Mouse (Mus musculus): Measurements from ENCODE around the gene Slc25a5. TPM values are rescaled to one million over a fixed set of nuclear protein-coding genes. Genes with fewer than 3 reads are reported as not detected.

Slc25a5 gene
- polyA plus RNA-seq, 1 experiment from 2014 or later = 571 TPM

DNA sequence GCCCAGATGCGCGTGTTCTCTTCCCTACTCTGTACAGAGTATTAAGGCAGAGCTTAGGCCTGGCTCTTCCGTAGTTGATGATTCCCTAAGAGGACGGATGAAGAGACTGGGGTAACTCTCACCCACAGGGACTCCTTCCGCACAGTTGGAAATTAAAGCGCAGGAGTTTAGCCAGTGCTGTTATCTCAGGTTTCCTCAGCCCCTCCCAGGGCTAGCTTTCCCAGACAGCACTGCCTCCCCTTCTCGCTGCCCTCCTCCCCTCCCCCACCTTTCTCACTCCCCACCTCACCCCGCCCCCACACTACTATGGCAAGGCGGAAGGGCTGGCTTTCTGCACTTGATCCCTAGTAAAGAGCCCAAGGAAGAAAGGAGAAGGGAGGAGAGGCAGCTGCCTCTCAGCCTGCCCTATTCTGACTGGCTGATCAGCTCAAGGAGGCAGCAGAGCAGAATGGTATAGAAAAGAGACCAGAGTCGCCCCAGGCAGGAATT is 21.5 kb downstream of the Slc25a5 start:
- WGBS = 17% methylated on average over 10 of the region's 10 CpGs
- Histone ChIP-seq H3K9me3 (ENCODE audit: control insufficient read depth, low read length) (no peaks in the 10 kb centered on the region), H3K4me3 (replicated peaks; ENCODE audit: low read depth, low read length) (0 out of 2 replicates have a peak overlapping the region, but pooled peaks have one; percentile 10), H3K9ac (replicated peaks; ENCODE audit: low read length) (peak overlapping the region; percentile 26; the same call in 1 of the 2 replicates), H3K27me3 (ENCODE audit: control insufficient read depth, insufficient read depth, low read length) (no peaks in the 10 kb centered on the region), H3K27ac (replicated peaks; ENCODE audit: low read depth, low read length) (peak overlapping the region; percentile 84), H3K36me3 (ENCODE audit: control insufficient read depth, insufficient read depth, low read length) (no peaks in the 10 kb centered on the region), H3K4me2 (ENCODE audit: low read length) (peak overlapping the region; percentile 42), H3K4me1 (ENCODE audit: control insufficient read depth, insufficient read depth, low read length) (peaks cover 3% of the 10 kb centered on the region; the same call in 1 of the 2 replicates)
- ATAC-seq (ENCODE audit: low FRiP score, low TSS enrichment) (peak; percentile 82), DNase-seq (peak; percentile 79)

DNA sequence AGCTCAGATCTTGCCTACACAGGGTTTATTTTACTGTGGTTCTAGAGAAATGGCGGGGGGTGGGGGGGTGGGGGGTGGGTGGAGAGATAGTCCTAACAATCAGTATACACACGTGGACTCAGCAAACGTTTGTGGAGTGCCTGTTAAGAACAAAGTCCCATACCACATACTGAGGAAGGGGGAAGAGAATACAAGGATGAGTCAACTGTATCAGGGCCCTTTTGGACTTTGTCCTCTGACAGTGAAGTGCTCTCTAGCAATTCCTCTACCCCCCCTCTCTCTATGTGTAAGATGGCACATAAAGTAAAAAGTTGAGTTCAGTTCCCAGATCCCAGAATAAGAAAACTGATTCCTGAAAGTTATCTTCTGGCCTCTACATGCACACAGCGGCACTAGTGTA is 24.1 kb downstream of the Slc25a5 start:
- peaks cover 3% of the 10 kb centered on the region; the same call in 1 of the 2 replicates for H3K4me1 ChIP-seq (ENCODE audit: control insufficient read depth, insufficient read depth, low read length)
- H3K4me3 ChIP-seq (replicated peaks; ENCODE audit: low read depth, low read length) = no peak overlapping the region
- no peak overlapping the region for H3K27ac ChIP-seq (replicated peaks; ENCODE audit: low read depth, low read length)
- no peaks in the 10 kb centered on the region for H3K27me3 ChIP-seq (ENCODE audit: control insufficient read depth, insufficient read depth, low read length)
- ATAC-seq (ENCODE audit: low FRiP score, low TSS enrichment) (no peak), DNase-seq (no peak)
- WGBS = 68% methylated on average over 4 of the region's 4 CpGs
- no peak overlapping the region for H3K4me2 ChIP-seq (ENCODE audit: low read length)
- H3K9me3 ChIP-seq (ENCODE audit: control insufficient read depth, low read length) = no peaks in the 10 kb centered on the region
- H3K36me3 ChIP-seq (ENCODE audit: control insufficient read depth, insufficient read depth, low read length) = no peaks in the 10 kb centered on the region
- no peak overlapping the region for H3K9ac ChIP-seq (replicated peaks; ENCODE audit: low read length)

DNA sequence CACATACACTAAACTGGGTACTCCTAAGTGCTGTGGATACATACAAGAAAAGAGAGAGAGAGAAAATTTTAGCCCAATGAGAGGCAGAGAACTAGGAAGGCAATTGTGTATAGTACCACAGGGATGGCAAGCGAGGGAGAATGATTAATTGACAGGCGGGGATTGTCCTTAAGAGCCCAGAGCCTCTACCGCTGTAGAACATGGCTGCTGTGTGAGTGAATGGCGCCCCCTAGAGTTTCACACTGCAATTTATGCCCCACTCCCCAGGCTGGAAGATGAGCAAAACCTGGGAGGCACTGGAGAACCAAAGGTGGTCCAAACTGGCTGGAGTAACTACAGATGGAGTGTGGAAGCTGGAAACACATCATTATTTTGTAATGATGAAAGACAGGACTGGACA is 24.8 kb downstream of the Slc25a5 start:
- no peaks in the 10 kb centered on the region for H3K9me3 ChIP-seq (ENCODE audit: control insufficient read depth, low read length)
- WGBS = 14% methylated on average over 4 of the region's 4 CpGs
- DNase-seq (peak; percentile 74), ATAC-seq (ENCODE audit: low FRiP score, low TSS enrichment) (peak; percentile 35; the same call in 1 of the 2 replicates)
- no peaks in the 10 kb centered on the region for H3K27me3 ChIP-seq (ENCODE audit: control insufficient read depth, insufficient read depth, low read length)
- no peak overlapping the region for H3K4me2 ChIP-seq (ENCODE audit: low read length)
- H3K4me3 ChIP-seq (replicated peaks; ENCODE audit: low read depth, low read length) = no peak overlapping the region
- no peak overlapping the region for H3K27ac ChIP-seq (replicated peaks; ENCODE audit: low read depth, low read length)
- H3K36me3 ChIP-seq (ENCODE audit: control insufficient read depth, insufficient read depth, low read length) = no peaks in the 10 kb centered on the region
- H3K9ac ChIP-seq (replicated peaks; ENCODE audit: low read length) = no peak overlapping the region
- H3K4me1 ChIP-seq (ENCODE audit: control insufficient read depth, insufficient read depth, low read length) = peaks cover 3% of the 10 kb centered on the region; the same call in 1 of the 2 replicates

DNA sequence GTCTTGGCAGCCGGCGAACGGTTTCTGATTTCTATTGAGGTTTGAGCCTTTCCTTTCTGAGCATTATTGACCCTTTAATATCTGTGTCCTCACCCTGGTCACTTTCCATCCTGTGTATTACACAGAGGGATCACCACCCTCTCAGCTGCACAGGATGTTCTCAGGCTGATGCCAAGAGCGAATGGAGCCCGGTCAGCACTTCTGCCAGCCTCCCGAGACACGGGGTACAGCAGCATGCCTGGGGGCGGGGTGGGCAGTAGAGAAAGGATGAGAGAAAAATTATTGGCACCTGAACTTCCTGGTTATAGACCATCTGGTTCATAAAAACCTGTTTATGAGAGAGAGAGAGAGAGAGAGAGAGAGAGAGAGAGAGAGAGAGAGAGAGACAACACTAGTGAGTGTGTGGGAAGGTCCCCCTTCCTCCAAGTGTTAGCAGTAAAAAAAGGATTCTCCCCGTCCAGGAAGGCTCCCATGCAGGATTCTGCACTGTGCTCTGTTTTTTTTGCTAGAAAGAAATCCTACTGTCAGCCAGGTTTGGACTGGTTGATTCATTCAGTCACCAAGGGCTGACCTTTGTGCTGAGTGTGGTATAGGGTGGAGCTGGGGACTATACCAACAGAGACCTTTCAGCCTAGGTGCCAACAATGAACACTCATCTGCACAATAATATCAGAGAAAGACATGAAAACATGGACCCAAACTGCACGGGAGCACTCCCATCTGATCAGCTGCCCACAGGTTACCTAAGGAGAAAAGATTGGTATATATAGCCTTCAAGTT is 28.7 kb downstream of the Slc25a5 start:
- Histone ChIP-seq H3K27ac (replicated peaks; ENCODE audit: low read depth, low read length) (no peak overlapping the region), H3K9me3 (ENCODE audit: control insufficient read depth, low read length) (no peaks in the 10 kb centered on the region), H3K4me1 (ENCODE audit: control insufficient read depth, insufficient read depth, low read length) (no peaks in the 10 kb centered on the region), H3K36me3 (ENCODE audit: control insufficient read depth, insufficient read depth, low read length) (no peaks in the 10 kb centered on the region), H3K27me3 (ENCODE audit: control insufficient read depth, insufficient read depth, low read length) (no peaks in the 10 kb centered on the region), H3K4me3 (replicated peaks; ENCODE audit: low read depth, low read length) (no peak overlapping the region), H3K4me2 (ENCODE audit: low read length) (no peak overlapping the region), H3K9ac (replicated peaks; ENCODE audit: low read length) (no peak overlapping the region)
- DNase-seq (no peak), ATAC-seq (ENCODE audit: low FRiP score, low TSS enrichment) (no peak)
- 86% methylated on average over 10 of the region's 10 CpGs for WGBS

DNA sequence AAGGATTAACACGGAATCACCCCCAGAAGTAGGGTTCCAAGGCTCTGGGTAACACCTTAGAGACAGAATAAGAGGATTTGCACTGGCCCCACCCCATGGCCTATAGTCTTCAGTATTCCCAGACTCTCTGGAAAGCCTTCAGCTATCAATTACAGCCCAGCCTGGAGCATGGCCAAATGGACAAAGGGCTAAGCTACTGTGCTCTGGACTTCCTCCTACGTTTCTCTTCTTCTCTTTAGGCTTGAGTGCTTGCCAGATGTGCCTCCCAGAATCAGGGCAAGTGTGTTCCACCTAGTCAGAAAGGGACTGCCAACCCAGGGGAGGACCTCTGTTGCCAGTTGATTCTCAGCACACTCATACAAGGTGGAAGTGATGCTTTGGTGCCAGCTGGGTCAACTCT is 29.6 kb downstream of the Slc25a5 start:
- no peak overlapping the region for H3K4me3 ChIP-seq (replicated peaks; ENCODE audit: low read depth, low read length)
- ATAC-seq (ENCODE audit: low FRiP score, low TSS enrichment) (no peak), DNase-seq (no peak)
- no peak overlapping the region for H3K9ac ChIP-seq (replicated peaks; ENCODE audit: low read length)
- H3K27ac ChIP-seq (replicated peaks; ENCODE audit: low read depth, low read length) = no peak overlapping the region
- H3K27me3 ChIP-seq (ENCODE audit: control insufficient read depth, insufficient read depth, low read length) = no peaks in the 10 kb centered on the region
- no peak overlapping the region for H3K4me2 ChIP-seq (ENCODE audit: low read length)
- no peaks in the 10 kb centered on the region for H3K9me3 ChIP-seq (ENCODE audit: control insufficient read depth, low read length)
- H3K4me1 ChIP-seq (ENCODE audit: control insufficient read depth, insufficient read depth, low read length) = no peaks in the 10 kb centered on the region
- no peaks in the 10 kb centered on the region for H3K36me3 ChIP-seq (ENCODE audit: control insufficient read depth, insufficient read depth, low read length)
- WGBS = 52% methylated on average over 2 of the region's 2 CpGs

DNA sequence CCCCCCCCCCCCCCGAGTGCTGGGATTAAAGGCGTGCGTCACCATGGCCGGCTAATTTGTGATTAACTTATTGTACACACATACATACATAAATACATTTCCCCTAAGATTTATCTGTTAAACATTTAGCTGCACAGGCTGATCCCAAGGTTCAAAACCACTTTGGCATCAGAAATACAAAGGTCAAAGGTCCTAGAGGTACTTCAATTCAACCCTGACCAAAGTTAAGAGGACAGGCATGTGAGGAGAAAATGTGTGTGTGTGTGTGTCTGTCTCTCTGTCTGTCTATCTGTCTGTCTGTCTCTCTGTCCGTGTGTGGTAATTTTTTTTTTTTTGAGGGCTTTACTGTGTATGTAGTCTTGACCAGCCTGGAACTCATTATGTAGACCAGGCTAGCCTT is 31.4 kb downstream of the Slc25a5 start:
- H3K4me2 ChIP-seq (ENCODE audit: low read length) = no peak overlapping the region
- no peaks in the 10 kb centered on the region for H3K4me1 ChIP-seq (ENCODE audit: control insufficient read depth, insufficient read depth, low read length)
- WGBS = 83% methylated on average over 5 of the region's 5 CpGs
- DNase-seq = no peak
- H3K27ac ChIP-seq (replicated peaks; ENCODE audit: low read depth, low read length) = no peak overlapping the region
- H3K27me3 ChIP-seq (ENCODE audit: control insufficient read depth, insufficient read depth, low read length) = no peaks in the 10 kb centered on the region
- no peak overlapping the region for H3K9ac ChIP-seq (replicated peaks; ENCODE audit: low read length)
- no peak for ATAC-seq (ENCODE audit: low FRiP score, low TSS enrichment)
- H3K9me3 ChIP-seq (ENCODE audit: control insufficient read depth, low read length) = no peaks in the 10 kb centered on the region
- no peaks in the 10 kb centered on the region for H3K36me3 ChIP-seq (ENCODE audit: control insufficient read depth, insufficient read depth, low read length)
- H3K4me3 ChIP-seq (replicated peaks; ENCODE audit: low read depth, low read length) = no peak overlapping the region

DNA sequence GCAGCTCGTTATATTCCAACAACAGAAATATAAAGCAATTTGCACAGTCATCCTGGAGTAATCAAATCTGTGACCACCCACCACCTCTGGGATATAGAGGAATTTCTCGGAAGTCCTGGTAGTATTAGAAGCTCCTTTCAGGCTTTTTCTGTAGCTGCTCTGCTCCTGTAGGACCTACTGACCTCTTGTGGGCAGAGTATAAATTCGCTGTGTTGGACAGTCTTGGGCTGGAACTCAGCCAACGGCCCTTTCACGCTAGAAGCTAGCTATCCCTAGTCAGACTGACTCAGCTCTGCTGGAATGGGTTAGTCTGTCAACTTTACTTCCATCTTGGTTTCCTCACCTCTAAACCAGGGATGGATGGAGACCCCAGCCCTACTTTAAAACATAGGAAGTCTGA is 34.8 kb downstream of the Slc25a5 start:
- Histone ChIP-seq H3K4me1 (ENCODE audit: control insufficient read depth, insufficient read depth, low read length) (no peaks in the 10 kb centered on the region), H3K27me3 (ENCODE audit: control insufficient read depth, insufficient read depth, low read length) (no peaks in the 10 kb centered on the region), H3K27ac (replicated peaks; ENCODE audit: low read depth, low read length) (no peak overlapping the region), H3K9ac (replicated peaks; ENCODE audit: low read length) (no peak overlapping the region), H3K4me3 (replicated peaks; ENCODE audit: low read depth, low read length) (no peak overlapping the region), H3K9me3 (ENCODE audit: control insufficient read depth, low read length) (no peaks in the 10 kb centered on the region), H3K4me2 (ENCODE audit: low read length) (no peak overlapping the region), H3K36me3 (ENCODE audit: control insufficient read depth, insufficient read depth, low read length) (no peaks in the 10 kb centered on the region)
- 41% methylated on average over 5 of the region's 5 CpGs for WGBS
- peak; percentile 62 for DNase-seq
- no peak for ATAC-seq (ENCODE audit: low FRiP score, low TSS enrichment)

DNA sequence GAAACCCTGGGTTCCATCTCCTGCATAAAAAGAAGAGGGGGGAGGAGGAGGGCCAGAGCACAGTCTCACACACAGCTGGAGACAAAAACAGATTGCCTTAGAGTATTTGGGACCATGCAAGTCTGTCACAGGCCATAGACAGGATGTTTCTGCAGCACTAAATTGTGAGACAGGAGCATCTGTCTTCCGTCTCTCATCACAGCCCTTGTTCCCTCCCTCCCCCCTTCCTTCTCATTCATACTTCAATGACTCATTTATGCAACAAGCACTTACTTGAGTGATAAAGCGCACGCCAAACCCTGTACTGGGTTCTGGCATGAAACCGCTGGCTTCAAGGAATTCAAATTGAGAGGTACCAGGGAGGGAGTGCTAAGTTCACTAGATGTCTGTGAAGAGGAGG is 36.2 kb downstream of the Slc25a5 start:
- H3K36me3 ChIP-seq (ENCODE audit: control insufficient read depth, insufficient read depth, low read length) = no peaks in the 10 kb centered on the region
- no peak overlapping the region for H3K9ac ChIP-seq (replicated peaks; ENCODE audit: low read length)
- no peak overlapping the region for H3K4me3 ChIP-seq (replicated peaks; ENCODE audit: low read depth, low read length)
- no peaks in the 10 kb centered on the region for H3K4me1 ChIP-seq (ENCODE audit: control insufficient read depth, insufficient read depth, low read length)
- no peaks in the 10 kb centered on the region for H3K27me3 ChIP-seq (ENCODE audit: control insufficient read depth, insufficient read depth, low read length)
- DNase-seq (no peak), ATAC-seq (ENCODE audit: low FRiP score, low TSS enrichment) (no peak)
- H3K9me3 ChIP-seq (ENCODE audit: control insufficient read depth, low read length) = no peaks in the 10 kb centered on the region
- WGBS = 83% methylated on average over 4 of the region's 4 CpGs
- H3K27ac ChIP-seq (replicated peaks; ENCODE audit: low read depth, low read length) = no peak overlapping the region
- H3K4me2 ChIP-seq (ENCODE audit: low read length) = no peak overlapping the region

Measured in midbrain, embryonic 14.5 days (tissue).